8 mouse cellular contexts compared by ENCODE assay signal in genomic region chrX:7421016-7421415, GRCm38 (mm10). TPM values are rescaled to one million over a fixed set of nuclear protein-coding genes. Genes with fewer than 3 reads are reported as not detected.
DNase-seq lines count a peak whose midpoint lies in the region; ATAC-seq and TF ChIP-seq lines count a peak whose summit lies in the region.

No protein-coding gene starts in this region.

- DNase-seq in 416B (ENCODE audit: low read depth): peak; percentile 90
- peak; percentile 77 for DNase-seq in adrenal gland, adult 8-10 months
- DNase-seq in embryo, embryonic 11.5 days (ENCODE audit: low read depth, low spot score): peak; percentile 68
- peak; percentile 68 to 74 for DNase-seq in heart, adult 9 months (ENCODE audit: low spot score in 2 of 2)
- DNase-seq in kidney, adult 8-10 months: peak; percentile 63 to 65
- DNase-seq in midbrain, postnatal 0 days (ENCODE audit: low spot score): peak; percentile 94
- DNase-seq in spleen, postnatal 14 days (ENCODE audit: low spot score in 2 of 2): peak; percentile 7 to 52

- H3K27me3 ChIP-seq in limb, embryonic 13.5 days: no peaks in the 10 kb centered on the region
- H3K27me3 ChIP-seq in midbrain, postnatal 0 days (ENCODE audit: insufficient read depth, low read length): no peaks in the 10 kb centered on the region

- H3K36me3 ChIP-seq in limb, embryonic 13.5 days: no peaks in the 10 kb centered on the region
- H3K36me3 ChIP-seq in midbrain, postnatal 0 days (ENCODE audit: insufficient read depth, low read length): no peaks in the 10 kb centered on the region

- TF ChIP-seq CTCF in midbrain, postnatal 0 days (IDR thresholded peaks at IDR 0.05): peak; percentile 89

- no peak overlapping the region for H3K4me3 ChIP-seq in limb, embryonic 13.5 days
- H3K4me3 ChIP-seq in midbrain, postnatal 0 days (ENCODE audit: low read depth, low read length): no peak overlapping the region

- 29% methylated on average over 3 of the region's 3 CpGs for WGBS in limb, embryonic 13.5 days
- WGBS in midbrain, postnatal 0 days: 28% methylated on average over 3 of the region's 3 CpGs

- no peak overlapping the region for H3K27ac ChIP-seq in limb, embryonic 13.5 days
- no peak overlapping the region for H3K27ac ChIP-seq in midbrain, postnatal 0 days (ENCODE audit: low read depth, low read length)

- H3K4me2 ChIP-seq in limb, embryonic 13.5 days (replicated peaks): no peak overlapping the region
- peak overlapping the region; percentile 26 for H3K4me2 ChIP-seq in midbrain, postnatal 0 days (ENCODE audit: low read depth, low read length, poor library complexity, severe bottlenecking)

- ATAC-seq in limb, embryonic 13.5 days (ENCODE audit: low FRiP score, low read depth): peak; percentile 73; the same call in 1 of the 2 replicates
- peak; percentile 64; the same call in 1 of the 2 replicates for ATAC-seq in midbrain, postnatal 0 days (ENCODE audit: low FRiP score)

- no peaks in the 10 kb centered on the region for H3K4me1 ChIP-seq in limb, embryonic 13.5 days
- H3K4me1 ChIP-seq in midbrain, postnatal 0 days (ENCODE audit: insufficient read depth, low read length): no peaks in the 10 kb centered on the region

- H3K9ac ChIP-seq in limb, embryonic 13.5 days: no peak overlapping the region
- H3K9ac ChIP-seq in midbrain, postnatal 0 days (replicated peaks; ENCODE audit: low read length, poor library complexity, severe bottlenecking): no peak overlapping the region

- H3K9me3 ChIP-seq in limb, embryonic 13.5 days: no peaks in the 10 kb centered on the region
- H3K9me3 ChIP-seq in midbrain, postnatal 0 days (ENCODE audit: low read length): no peaks in the 10 kb centered on the region

RNA-seq across cellular contexts. Expression of gene Usp27x, which starts 45.4 kb away (rescaled TPM):
- total RNA-seq in adrenal gland, adult 8-10 months (2022): 10 to 100 TPM; 27.7 to 36.7 (median 32.1) TPM
- 0.99 and 1.0 TPM in 2 replicates for polyA plus RNA-seq in limb, embryonic 13.5 days (2015; fragmentation: Nextera tagmentation; extraction: Ambion mirVana)
- 12.4 and 13.9 TPM in 2 replicates for total RNA-seq in midbrain, postnatal 0 days (2014; rRNA removed)
- polyA plus RNA-seq in midbrain, postnatal 0 days (2015; fragmentation: Nextera tagmentation; extraction: Ambion mirVana): 2.8 TPM in 2 replicates

Comparison
In these comparisons a context has a peak if more than half of its experiments do, and no peak if none do; other contexts are left out.
1. DNase-seq: peak in every context shown above with its lines; median percentile 94 in midbrain, postnatal 0 days; 90 in 416B; 77 in adrenal gland, adult 8-10 months; 71 in heart, adult 9 months; 68 in embryo, embryonic 11.5 days; 64 in kidney, adult 8-10 months; 30 in spleen, postnatal 14 days.